Mouse (Mus musculus) Patski (cell line): ENCODE results near the gene Sec22b. TPM values are rescaled to one million over a fixed set of nuclear protein-coding genes. Genes with fewer than 3 reads are reported as not detected.

Experiments used
- ATAC-seq: fragments of 100-300 bp; one replicate; pipeline ENCODE4 v1.8.0; 2021
- CTCF ChIA-PET: fragments of 350-600 bp; sonication (Branson Sonifier 250); formaldehyde crosslinking; loops from one replicate; lab custom pipeline; 2022; ENCODE audit warnings: inconsistent platforms; lab: Charles Lee
- POLR2A ChIA-PET: fragments of 350-600 bp; sonication (Branson Sonifier 250); formaldehyde crosslinking; loops from one replicate; lab custom pipeline; 2022; ENCODE audit warnings: antibody characterized with exemption, inconsistent platforms; lab: Charles Lee
- DNase-seq: peaks from one replicate; pipeline ENCODE4 v3.0.0-alpha.2; 2011; ENCODE audit warnings: low read depth, low spot score
- H3K27me3 ChIP-seq: fragments of 371-371 bp; one replicate; pipeline ENCODE4 v1.5.1; 2021
- CTCF ChIP-seq: fragments of 100-300 bp; IDR thresholded peaks from one replicate; pipeline ENCODE4 v1.5.1; 2021
- in situ Hi-C: fragments of 300-500 bp; cut with MboI; formaldehyde crosslinking; loops from 3 replicates; pipeline ENCODE4 v1.11.1; 2018; ENCODE audit warnings: low pct_unique_long_range_greater_than_20kb, mixed read lengths
- polyA plus RNA-seq: library from polyadenylated mRNA; unstranded; gene quantifications from one replicate; pipeline ENCODE4 v1.2.3, GENCODE M21; 2021

Gene Sec22b
- polyA plus RNA-seq, 1 experiment from 2014 or later: 107 TPM

- ChIA-PET CTCF (interaction anchor here (1.3 kb wide), 1 partner anchor 20 kb away, joined by 3 read pairs; no protein-coding TSS in a partner anchor), POLR2A (no interaction called here)
- no peaks in the 10 kb centered on the region for H3K27me3 ChIP-seq
- in situ Hi-C loops: no loop called here
- no peak for DNase-seq
- no peak for TF ChIP-seq CTCF
- ATAC-seq: no peak
Observed at GRCm38 (mm10) chr3:97968191-97968590, 67.2 kb downstream of the Sec22b start.

DNA sequence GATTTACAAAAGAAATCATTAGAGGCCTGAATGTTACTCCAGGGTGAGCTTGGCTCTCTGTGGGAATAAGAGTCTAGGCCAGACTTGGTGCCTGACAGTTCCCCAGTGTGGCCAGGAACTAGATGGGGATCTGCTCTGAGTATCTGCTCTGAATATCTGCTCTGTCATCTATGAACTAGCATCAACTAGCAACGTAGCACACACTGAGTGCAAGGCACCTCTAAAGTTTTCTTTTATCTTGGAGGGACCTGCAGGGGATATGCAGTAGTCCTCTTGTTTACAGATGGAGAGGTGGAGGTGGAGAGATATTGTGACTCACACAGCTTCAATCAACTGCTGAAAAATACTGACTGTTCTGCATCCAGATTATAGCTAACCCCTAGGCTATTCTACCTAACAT is 68.0 kb downstream of the Sec22b start:
- TF ChIP-seq CTCF: no peak
- H3K27me3 ChIP-seq: no peaks in the 10 kb centered on the region
- DNase-seq: no peak
- ATAC-seq: no peak
- POLR2A ChIA-PET: no interaction called here
- in situ Hi-C loops: no loop called here
- CTCF ChIA-PET: interaction anchor here (1.6 kb wide), 1 partner anchor 20 kb away, joined by 4 read pairs; no protein-coding TSS in a partner anchor

GRCm38 (mm10) chr3:97971117-97971516 is 70.1 kb downstream of the Sec22b start:
- TF ChIP-seq CTCF: no peak
- in situ Hi-C loops: no loop called here
- no peak for ATAC-seq
- ChIA-PET CTCF (no interaction called here), POLR2A (no interaction called here)
- DNase-seq: no peak
- no peaks in the 10 kb centered on the region for H3K27me3 ChIP-seq

- DNase-seq: no peak
Observed at GRCm38 (mm10) chr3:97972200-97972599, 71.2 kb downstream of the Sec22b start.

GRCm38 (mm10) chr3:97972707-97973106 is 71.7 kb downstream of the Sec22b start:
- POLR2A ChIA-PET: interaction anchor here (0.6 kb wide), 2 partner anchors 42 to 168 kb away, joined by 3 to 6 read pairs; no protein-coding TSS in a partner anchor
- CTCF ChIA-PET: interaction anchor here (1.3 kb wide), 1 partner anchor 11 kb away, joined by 3 read pairs; no protein-coding TSS in a partner anchor
- in situ Hi-C loops: no loop called here
- no peak for TF ChIP-seq CTCF
- DNase-seq: no peak
- H3K27me3 ChIP-seq: no peaks in the 10 kb centered on the region
- no peak for ATAC-seq

More at GRCm38 (mm10) chr3:97972200-97972599, 71.2 kb downstream of the Sec22b start:
- H3K27me3 ChIP-seq: no peaks in the 10 kb centered on the region
- in situ Hi-C loops: no loop called here
- no peak for ATAC-seq
- ChIA-PET CTCF (interaction anchor here (1.3 kb wide), 1 partner anchor 12 kb away, joined by 3 read pairs; no protein-coding TSS in a partner anchor), POLR2A (interaction anchor here (0.6 kb wide), 1 partner anchor 43 kb away, joined by 3 read pairs; no protein-coding TSS in a partner anchor)
- no peak for TF ChIP-seq CTCF

Other genes starting within 250 kb of the Sec22b start
- gene Prkab2, start 243.0 kb upstream of the Sec22b start, polyA plus RNA-seq: 7.8 TPM
- gene Gm17651, start 226.5 kb upstream of the Sec22b start, polyA plus RNA-seq: not detected
- 44.7 TPM for gene Pde4dip, start 12.5 kb upstream of the Sec22b start, polyA plus RNA-seq
- 65.2 TPM for gene Notch2, start 112.3 kb downstream of the Sec22b start, polyA plus RNA-seq